Mouse (Mus musculus) liver, adult 2 months (tissue): Measurements from ENCODE around the gene Cdc40. TPM values are rescaled to one million over a fixed set of nuclear protein-coding genes. Genes with fewer than 3 reads are reported as not detected.
A peak's percentile ranks its signal among the peaks of the same experiment; 100 is the strongest.
"Not testable (repeated sequence)": the region's sequence is repeated elsewhere in the genome, so short reads cannot be mapped to it uniquely, and the experiment has no call there.

ENCODE experiments used
- DNase-seq: peaks from one replicate; pipeline ENCODE4 v3.0.0-alpha.2; 2011; ENCODE audit warnings: low read depth, low spot score; ENCODE audit errors: extremely low read depth
- H3K27ac ChIP-seq: fragments of 200-500 bp; replicated peaks from 2 replicates; pipeline ENCODE4 v1.5.1; 2012; ENCODE audit warnings: low read depth, mild to moderate bottlenecking, control low read depth, inconsistent platforms, low read length; ENCODE audit not compliant: insufficient read depth
- H3K27me3 ChIP-seq: fragments of 200-500 bp; 2 replicates; pipeline ENCODE4 v1.6.1; 2012; ENCODE audit warnings: mild to moderate bottlenecking, moderate library complexity, low read length, inconsistent platforms; ENCODE audit not compliant: control insufficient read depth, insufficient read depth
- H3K36me3 ChIP-seq: fragments of 200-500 bp; 2 replicates; pipeline ENCODE4 v1.6.1; 2012; ENCODE audit warnings: low read length, inconsistent platforms; ENCODE audit not compliant: control insufficient read depth, insufficient read depth
- H3K4me1 ChIP-seq: fragments of 200-500 bp; 2 replicates; pipeline ENCODE4 v1.6.1; 2011; ENCODE audit warnings: low read length; ENCODE audit not compliant: control insufficient read depth, insufficient read depth
- H3K4me3 ChIP-seq: fragments of 200-500 bp; 2 replicates; pipeline ENCODE4 v1.5.1; 2011; ENCODE audit warnings: low read depth, mild to moderate bottlenecking, control low read depth, low read length, moderate library complexity; ENCODE audit not compliant: insufficient read depth
- H3K79me2 ChIP-seq: fragments of 200-500 bp; 2 replicates; pipeline ENCODE4 v1.6.1; 2012; ENCODE audit warnings: inconsistent platforms, mild to moderate bottlenecking, low read length, moderate library complexity; ENCODE audit not compliant: control insufficient read depth, insufficient read depth
- H3K9ac ChIP-seq: fragments of 200-500 bp; 2 replicates; pipeline ENCODE4 v1.6.1; 2012; ENCODE audit warnings: low read depth, mild to moderate bottlenecking, control low read depth, inconsistent platforms, low read length
- CTCF ChIP-seq: fragments of 200-500 bp; IDR thresholded peaks from 2 replicates; pipeline ENCODE4 v1.5.1; 2011; ENCODE audit warnings: low read depth, low read length, control low read depth
- POLR2A ChIP-seq: fragments of 200-500 bp; IDR thresholded peaks from 2 replicates; pipeline ENCODE4 v1.6.1; 2011; ENCODE audit warnings: low read length, control low read depth; ENCODE audit not compliant: insufficient read depth; ENCODE audit errors: extremely low read depth
- WGBS: fragments of 180-500 bp; shearing (Covaris S2); methylation state at CpG from one replicate; pipeline ENCODE4 v1.1.7; 2018; 5-methylcytosine and 5-hydroxymethylcytosine counted together
- polyA plus RNA-seq: library from polyadenylated mRNA; depleted of rRNA; stranded (reverse); fragments of >200 nt; gene quantifications from 2 replicates; pipeline ENCODE4 v1.2.3, GENCODE M21; 2012
- total RNA-seq: library from RNA; depleted of rRNA; stranded (reverse); fragments of >200 nt; gene quantifications from 2 replicates; pipeline ENCODE4 v1.2.3, GENCODE M21; 2014

The Cdc40 gene
- total and polyA plus RNA-seq, 2 experiments, result 12.8 to 15.9 TPM

DNA sequence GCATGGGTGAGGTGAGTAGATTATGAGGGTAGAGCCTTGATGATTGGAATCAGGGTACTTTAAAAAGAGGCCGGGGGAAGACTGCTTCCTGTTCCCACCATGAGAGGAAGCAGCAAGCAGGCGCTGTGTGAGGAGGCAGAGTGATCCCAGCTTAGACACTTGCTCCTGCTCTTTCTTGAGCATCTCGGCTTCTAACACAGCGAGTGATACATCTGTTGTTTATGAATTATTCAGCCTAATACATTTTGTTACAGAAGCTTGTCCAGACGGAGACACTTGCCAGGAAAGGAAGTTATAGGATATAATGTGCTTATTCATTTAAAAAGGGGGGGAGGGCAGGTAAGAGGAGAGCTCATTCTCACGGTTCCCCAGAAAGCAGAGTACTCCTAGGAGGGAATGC lies 57.2 kb downstream of the Cdc40 start:
- 88% methylated on average over 6 of the region's 6 CpGs for WGBS

DNA sequence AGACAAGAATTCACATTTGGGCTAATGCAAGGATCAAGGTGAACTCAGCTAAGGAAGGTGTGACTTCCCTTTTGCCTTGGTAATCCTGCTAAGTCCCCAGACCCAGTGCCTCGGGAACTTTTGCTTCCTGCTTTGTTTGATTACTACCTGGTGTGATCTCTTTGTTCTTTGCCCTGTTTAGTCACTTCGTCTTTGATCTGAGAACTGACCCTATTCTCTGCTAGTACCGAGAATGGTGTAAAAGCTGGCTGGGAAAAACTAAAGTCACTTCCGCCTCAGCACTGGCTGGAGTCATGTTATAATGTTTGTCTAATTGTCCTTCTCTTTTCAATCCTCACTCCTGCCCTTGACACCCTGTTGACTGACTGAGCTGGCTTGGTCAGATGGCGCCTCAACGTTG lies 66.6 kb downstream of the Cdc40 start:
- Histone ChIP-seq H3K4me3 (no peak overlapping the region), H3K27ac (no peak overlapping the region), H3K4me1 (no peaks in the 10 kb centered on the region), H3K9ac (no peak overlapping the region), H3K36me3 (no peaks in the 10 kb centered on the region), H3K27me3 (no peaks in the 10 kb centered on the region), H3K79me2 (no peaks in the 10 kb centered on the region)
- 43% methylated on average over 6 of the region's 6 CpGs for WGBS
- TF ChIP-seq POLR2A (no peak), CTCF (no peak)
- peak; percentile 12 for DNase-seq

More for the DNA sequence above, 57.2 kb downstream of the Cdc40 start:
- TF ChIP-seq POLR2A (no peak), CTCF (no peak)
- DNase-seq, result no peak
- Histone ChIP-seq H3K36me3 (peaks cover 9% of the 10 kb centered on the region), H3K27ac (no peak overlapping the region), H3K4me3 (no peak overlapping the region), H3K4me1 (no peaks in the 10 kb centered on the region), H3K9ac (no peak overlapping the region), H3K79me2 (no peaks in the 10 kb centered on the region), H3K27me3 (no peaks in the 10 kb centered on the region)

DNA sequence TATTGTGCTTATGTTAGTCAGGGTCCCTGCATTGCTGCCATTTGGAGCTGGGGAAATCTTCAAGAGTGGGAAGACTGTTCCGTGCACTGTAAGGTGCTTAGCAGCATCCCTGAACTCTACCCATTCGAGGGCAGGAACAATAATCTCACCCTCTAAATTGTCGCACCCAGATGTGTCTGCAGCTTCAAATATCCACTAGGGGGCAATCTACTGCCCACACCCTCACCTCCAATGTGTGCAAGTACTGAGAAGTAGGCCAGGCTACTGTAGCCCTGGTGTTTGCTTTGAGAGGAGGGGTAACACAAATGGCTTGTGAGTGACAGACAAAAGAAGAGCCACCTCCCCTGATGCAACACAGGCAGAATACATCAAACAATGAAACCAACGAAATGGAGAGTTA lies 69.5 kb downstream of the Cdc40 start:
- Histone ChIP-seq H3K27me3 (no peaks in the 10 kb centered on the region), H3K9ac (no peak overlapping the region), H3K4me1 (no peaks in the 10 kb centered on the region), H3K4me3 (no peak overlapping the region), H3K27ac (no peak overlapping the region), H3K79me2 (no peaks in the 10 kb centered on the region), H3K36me3 (no peaks in the 10 kb centered on the region)
- 69% methylated on average over 4 of the region's 4 CpGs for WGBS
- TF ChIP-seq POLR2A, result no peak
- peak; percentile 45 for TF ChIP-seq CTCF
- DNase-seq, result peak; percentile 16

DNA sequence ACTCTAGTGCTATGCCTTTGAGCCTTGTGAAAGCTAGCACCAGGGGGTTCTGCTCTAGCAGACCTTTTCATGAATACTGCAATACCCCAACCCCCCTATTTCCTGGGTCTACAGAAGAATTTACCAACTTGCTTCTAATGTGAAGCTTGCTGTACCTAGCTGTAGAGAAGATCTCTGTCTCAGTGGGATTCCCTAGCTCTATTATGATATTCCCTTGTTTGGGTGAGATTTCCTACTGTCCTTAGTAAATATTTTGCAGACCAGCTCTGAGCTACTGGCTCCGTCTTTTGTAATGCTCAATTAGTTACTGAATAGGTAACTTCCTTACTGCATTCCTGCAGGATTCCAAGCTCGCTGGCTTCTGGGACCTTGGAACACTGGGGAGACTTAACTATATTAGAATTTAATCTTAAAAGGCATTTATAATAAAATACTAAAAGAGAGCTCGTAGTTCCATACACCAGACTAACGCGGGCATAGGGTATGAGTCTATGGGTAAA lies 73.7 kb downstream of the Cdc40 start:
- H3K4me3 ChIP-seq, H3K36me3 ChIP-seq, H3K27me3 ChIP-seq, H3K27ac ChIP-seq, H3K9ac ChIP-seq, DNase-seq, H3K4me1 ChIP-seq, H3K79me2 ChIP-seq: not testable (repeated sequence)
- WGBS, result 52% methylated on average over 5 of the region's 5 CpGs

DNA sequence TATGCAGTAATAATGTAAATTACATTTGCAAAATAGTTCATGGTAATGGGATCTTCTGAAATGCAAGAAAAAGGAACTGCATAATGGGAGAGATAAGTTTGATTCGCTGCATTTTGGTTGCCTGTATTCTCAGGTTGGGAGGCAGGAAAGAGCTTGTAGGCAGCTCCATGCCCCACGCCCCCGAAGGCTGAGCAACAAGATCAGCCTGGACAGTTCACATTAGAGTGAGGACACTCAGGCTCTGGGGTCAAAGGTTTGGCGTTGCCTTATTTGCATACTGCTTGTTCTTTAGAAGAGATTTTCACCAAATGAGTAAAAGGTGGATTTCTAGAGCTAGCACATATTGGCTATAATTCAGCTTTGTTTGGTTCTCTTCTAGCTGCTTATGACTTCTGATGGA lies 76.9 kb downstream of the Cdc40 start:
- H3K4me1 ChIP-seq, result no peaks in the 10 kb centered on the region
- H3K27me3 ChIP-seq, result no peaks in the 10 kb centered on the region
- no peak overlapping the region for H3K4me3 ChIP-seq
- H3K79me2 ChIP-seq, result no peaks in the 10 kb centered on the region
- no peaks in the 10 kb centered on the region for H3K36me3 ChIP-seq
- H3K27ac ChIP-seq, result no peak overlapping the region
- DNase-seq, result peak; percentile 30
- no peak for TF ChIP-seq POLR2A
- no peak for TF ChIP-seq CTCF
- 77% methylated on average over 4 of the region's 4 CpGs for WGBS
- no peak overlapping the region for H3K9ac ChIP-seq

DNA sequence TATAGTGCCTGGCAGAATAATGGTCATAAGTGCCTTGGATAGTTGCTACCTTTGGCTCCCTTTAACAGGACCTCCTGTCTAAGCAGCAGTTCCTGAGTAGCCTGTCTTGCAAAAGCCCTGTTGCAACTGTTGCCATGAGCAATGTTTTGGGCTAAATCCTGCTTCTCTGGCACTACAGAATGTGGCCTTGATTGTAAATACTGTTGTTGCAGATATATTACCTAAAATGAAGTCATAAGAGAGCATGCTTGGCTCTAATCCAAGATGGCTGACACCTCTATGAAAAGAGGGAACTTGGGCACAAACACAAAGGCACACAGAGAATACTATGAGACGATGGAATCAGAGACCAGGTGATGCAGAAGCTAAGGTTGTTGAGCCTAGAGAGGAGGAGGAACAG lies 77.9 kb downstream of the Cdc40 start:
- DNase-seq, result no peak
- H3K9ac ChIP-seq, result no peak overlapping the region
- no peaks in the 10 kb centered on the region for H3K36me3 ChIP-seq
- TF ChIP-seq POLR2A, result no peak
- TF ChIP-seq CTCF, result no peak
- 92% methylated on average over 1 of the region's 1 CpGs for WGBS
- no peaks in the 10 kb centered on the region for H3K79me2 ChIP-seq
- no peaks in the 10 kb centered on the region for H3K4me1 ChIP-seq
- H3K27ac ChIP-seq, result no peak overlapping the region
- no peak overlapping the region for H3K4me3 ChIP-seq
- H3K27me3 ChIP-seq, result no peaks in the 10 kb centered on the region
